Mouse (Mus musculus) ovary, postnatal 14 days (tissue): ENCODE results near the gene Sprr2k.
"Not testable (repeated sequence)": the region's sequence is repeated elsewhere in the genome, so short reads cannot be mapped to it uniquely, and the experiment has no call there.

Source experiments
- DNase-seq: peaks from one replicate; pipeline ENCODE4 v3.0.0; 2022; ENCODE audit warnings: low spot score

The Sprr2k gene

GRCm38 (mm10) chr3:92432282-92432681, at the start of gene Sprr2k:
Gene Sprr2k, plus strand, starts transcription at chr3:92432582.
- DNase-seq, result no peak

- no peak for DNase-seq
These were observed 47.0 kb upstream of the Sprr2k start, which contains the start of gene Sprr2h for GRCm38 (mm10) chr3:92385385-92385784. Gene Sprr2h, plus strand, starts transcription at chr3:92385685.

- DNase-seq, result no peak
These were observed 38.1 kb upstream of the Sprr2k start for GRCm38 (mm10) chr3:92394301-92394700.

GRCm38 (mm10) chr3:92407691-92408090, 24.7 kb upstream of the Sprr2k start, which contains the start of gene Sprr2i:
Gene Sprr2i, plus strand, starts transcription at chr3:92407991.
- no peak for DNase-seq

- DNase-seq, result no peak
These were observed 14.6 kb upstream of the Sprr2k start, which contains the start of gene Sprr2j-ps for GRCm38 (mm10) chr3:92417782-92418181. Gene Sprr2j-ps, plus strand, starts transcription at chr3:92418082.

GRCm38 (mm10) chr3:92429323-92429722, 3.1 kb upstream of the Sprr2k start, which contains the start of gene Gm9774:
Gene Gm9774, minus strand, starts transcription at chr3:92429423.
- DNase-seq, result no peak

GRCm38 (mm10) chr3:92438689-92439088, 6.3 kb downstream of the Sprr2k start, which contains the start of gene Sprr1b:
Gene Sprr1b, minus strand, starts transcription at chr3:92438789.
- no peak for DNase-seq

GRCm38 (mm10) chr3:92440177-92440576, 7.8 kb downstream of the Sprr2k start:
- DNase-seq, result no peak

- no peak for DNase-seq
These were observed 22.8 kb downstream of the Sprr2k start for GRCm38 (mm10) chr3:92455151-92455550.

GRCm38 (mm10) chr3:92458620-92459019, 26.2 kb downstream of the Sprr2k start, which contains the start of gene Sprr3:
Gene Sprr3, minus strand, starts transcription at chr3:92458720.
- DNase-seq, result no peak

GRCm38 (mm10) chr3:92466576-92466975, 34.2 kb downstream of the Sprr2k start:
- no peak for DNase-seq

- no peak for DNase-seq
These were observed 35.0 kb downstream of the Sprr2k start for GRCm38 (mm10) chr3:92467424-92467823.

GRCm38 (mm10) chr3:92470111-92470510, 37.7 kb downstream of the Sprr2k start:
- DNase-seq, result no peak

- DNase-seq, result not testable (repeated sequence)
These were observed 48.9 kb downstream of the Sprr2k start for GRCm38 (mm10) chr3:92481249-92481648.
